Mouse (Mus musculus): ENCODE data around the gene Fmnl2. TPM values are rescaled to one million over a fixed set of nuclear protein-coding genes. Genes with fewer than 3 reads are reported as not detected.
A peak's percentile ranks its signal among the peaks of the same experiment; 100 is the strongest.

Fmnl2 gene
- total RNA-seq, 1 experiment from 2014 or later = 3.5 TPM

DNA sequence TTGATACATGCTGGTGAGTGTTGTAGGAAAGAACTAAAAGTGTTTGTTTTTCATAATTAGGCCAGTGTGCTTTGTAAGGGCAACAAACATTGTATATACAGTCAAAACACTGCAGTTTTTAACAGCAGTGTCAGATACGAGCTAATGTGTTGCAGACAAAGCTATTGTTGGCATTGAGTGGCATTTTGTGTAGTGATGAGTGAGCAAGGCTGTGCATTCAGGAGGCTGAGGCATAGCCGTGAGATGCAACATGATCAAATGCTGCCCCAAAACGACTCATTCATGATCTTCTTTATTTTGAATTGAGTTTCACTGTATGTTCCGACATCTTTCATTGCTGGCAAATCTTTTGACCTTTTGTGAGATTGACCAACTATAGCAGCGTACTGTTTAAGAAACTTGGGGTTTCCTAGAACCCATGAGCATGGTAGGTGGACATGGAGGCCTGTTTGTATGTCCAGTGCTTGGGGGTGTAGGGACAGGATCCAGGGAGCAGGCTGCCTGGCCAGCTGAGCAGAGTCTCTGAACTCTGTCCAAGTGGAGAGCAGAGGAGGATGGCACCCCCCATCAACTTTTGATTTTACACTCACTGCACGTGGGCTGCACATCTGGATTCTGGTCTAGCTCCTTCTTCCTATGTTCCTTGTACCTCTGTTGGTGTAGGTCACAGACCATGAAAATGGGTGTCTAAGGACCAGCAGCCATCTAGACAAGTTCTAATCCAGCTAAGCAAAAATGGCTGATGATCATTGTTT lies 120.4 kb downstream of the Fmnl2 start:
- ATAC-seq (replicated peaks; ENCODE audit: low read depth, poor library complexity, severe bottlenecking) = no peak

DNA sequence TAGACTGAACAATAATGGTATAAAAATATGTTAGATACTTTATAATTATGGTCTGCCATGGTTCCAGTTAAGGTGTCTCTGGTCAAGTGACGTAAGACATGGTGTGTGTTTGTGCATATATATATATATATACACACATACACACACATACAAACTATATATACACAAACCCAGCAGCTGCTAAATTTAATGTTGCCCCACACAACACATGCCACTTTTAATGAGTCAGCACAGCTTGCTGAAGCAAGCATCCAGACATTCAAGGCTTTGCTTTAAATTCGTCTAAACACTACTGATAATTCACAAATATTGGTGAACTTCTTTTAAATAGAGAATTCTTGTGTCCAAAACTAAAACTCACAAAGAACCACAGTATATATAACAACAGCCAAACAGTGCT lies 121.1 kb downstream of the Fmnl2 start:
- no peak for ATAC-seq (replicated peaks; ENCODE audit: low read depth, poor library complexity, severe bottlenecking)

DNA sequence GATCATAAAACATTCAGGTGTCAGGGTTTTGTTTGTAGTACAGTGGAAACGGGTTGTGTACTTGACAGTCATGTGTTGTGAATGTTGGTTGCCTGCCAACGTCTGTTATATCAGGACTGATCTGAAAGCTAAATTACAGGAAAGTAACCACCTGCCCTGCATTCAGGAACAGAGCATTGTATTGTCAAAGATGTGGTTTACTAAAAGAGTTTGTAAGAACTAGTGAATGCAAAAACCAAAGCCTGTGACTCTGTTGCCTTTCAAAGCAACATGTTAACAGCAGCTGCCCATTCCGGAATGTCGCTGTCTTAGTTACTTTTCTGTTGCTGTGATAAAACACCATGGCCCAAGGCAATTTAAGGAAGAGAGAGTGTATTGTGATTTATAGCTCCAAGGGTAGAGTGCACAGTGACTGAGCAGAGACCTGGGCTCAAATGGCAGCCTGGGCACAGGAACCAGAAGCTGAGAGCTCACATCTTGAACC lies 121.7 kb downstream of the Fmnl2 start:
- ATAC-seq (replicated peaks; ENCODE audit: low read depth, poor library complexity, severe bottlenecking) = peak; percentile 69

DNA sequence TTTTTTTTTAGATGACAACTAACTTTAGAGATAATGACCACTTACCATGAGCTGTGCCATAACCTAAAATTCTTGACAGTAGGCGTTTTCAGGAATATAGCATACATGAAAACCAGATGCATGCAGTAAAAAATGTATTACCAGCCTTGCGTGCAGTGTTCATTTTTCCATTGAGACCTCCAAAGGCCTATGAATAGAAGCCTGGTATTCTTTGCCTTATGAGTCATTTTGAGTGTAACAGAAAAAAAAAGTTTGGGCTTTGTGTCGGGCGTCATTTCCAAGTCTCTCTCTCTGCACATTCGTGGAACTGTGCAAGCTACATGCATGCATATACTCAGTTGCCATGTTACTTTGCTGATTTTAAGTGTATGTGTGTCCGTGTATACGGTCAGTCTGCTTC lies 123.5 kb downstream of the Fmnl2 start:
- ATAC-seq (replicated peaks; ENCODE audit: low read depth, poor library complexity, severe bottlenecking) = no peak

DNA sequence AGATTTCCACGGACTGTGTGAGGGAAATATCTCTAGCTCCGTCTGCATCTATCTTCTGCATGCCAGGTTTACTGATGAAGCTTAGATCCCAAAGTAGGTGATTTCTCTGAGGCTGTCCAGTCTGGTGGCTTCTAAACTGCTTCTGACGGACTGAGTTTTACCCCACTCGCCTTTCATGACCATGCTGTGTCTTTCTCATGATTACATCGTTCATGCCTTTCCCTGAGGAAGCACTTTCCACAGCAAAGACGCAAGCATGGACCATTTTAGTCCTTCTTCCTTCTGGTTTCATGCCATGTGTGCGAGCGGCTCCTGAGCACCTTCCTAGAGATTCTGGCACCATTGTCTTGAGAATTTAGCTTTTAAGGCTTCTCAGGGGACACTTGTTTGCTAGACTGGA lies 123.9 kb downstream of the Fmnl2 start:
- ATAC-seq (replicated peaks; ENCODE audit: low read depth, poor library complexity, severe bottlenecking) = no peak

DNA sequence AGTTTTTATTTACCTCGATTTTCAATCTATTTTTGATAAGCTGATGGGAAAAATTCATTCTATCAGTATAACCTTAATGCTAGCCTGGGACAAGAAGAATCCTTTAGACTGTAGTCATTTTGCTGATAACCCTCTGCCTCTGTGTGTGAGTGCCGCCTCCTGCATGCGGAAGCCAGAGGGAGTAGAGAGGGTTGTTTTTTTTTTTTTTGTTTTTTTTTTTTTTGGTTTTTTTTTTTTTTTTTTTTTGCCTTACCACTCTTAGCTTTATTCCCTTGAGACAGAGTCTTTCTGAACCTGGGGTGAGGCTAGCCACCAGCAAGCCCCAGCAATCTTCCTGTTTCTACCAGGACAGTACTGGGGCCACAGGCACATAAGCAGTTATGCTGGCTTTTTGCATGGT lies 124.8 kb downstream of the Fmnl2 start:
- no peak for ATAC-seq (replicated peaks; ENCODE audit: low read depth, poor library complexity, severe bottlenecking)

DNA sequence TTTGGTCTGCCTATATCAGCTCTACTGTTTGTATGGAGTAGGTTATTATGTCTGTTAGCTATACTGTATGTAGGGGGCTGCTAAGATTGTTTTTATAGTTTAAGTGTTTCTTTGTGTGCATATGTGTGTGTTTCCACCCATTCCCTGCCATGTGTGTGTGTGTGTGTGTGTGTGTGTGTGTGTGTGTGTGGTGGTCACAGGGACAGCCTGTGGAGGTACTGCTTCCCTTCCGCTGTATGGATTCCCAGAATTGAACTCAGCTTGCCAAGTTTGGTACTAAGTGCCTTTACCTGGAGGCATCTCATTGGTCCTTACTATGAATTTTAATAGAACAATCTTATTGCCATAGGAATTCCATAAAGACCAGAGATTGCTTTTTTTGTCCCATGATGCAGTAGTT lies 126.9 kb downstream of the Fmnl2 start:
- ATAC-seq (replicated peaks; ENCODE audit: low read depth, poor library complexity, severe bottlenecking) = no peak

DNA sequence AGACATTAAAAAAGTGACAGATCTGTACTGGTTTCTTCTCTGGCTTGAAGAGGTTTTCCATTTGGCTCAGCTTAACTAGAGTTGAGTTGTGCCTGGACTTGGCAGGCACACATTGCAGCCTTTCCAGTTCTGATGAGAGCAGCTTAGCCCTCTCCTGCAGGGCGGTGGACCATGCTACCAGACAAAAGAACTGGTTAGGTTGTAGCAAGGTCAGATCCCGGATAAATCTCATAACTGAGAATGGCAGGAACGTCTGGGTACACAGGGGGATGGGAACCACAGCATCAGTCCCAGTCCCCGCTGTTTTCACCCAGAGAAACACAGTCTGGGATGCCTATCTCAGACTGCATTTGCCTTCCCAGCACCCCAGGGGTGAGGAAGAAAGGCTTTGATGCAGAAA lies 127.5 kb downstream of the Fmnl2 start:
- no peak for ATAC-seq (replicated peaks; ENCODE audit: low read depth, poor library complexity, severe bottlenecking)

DNA sequence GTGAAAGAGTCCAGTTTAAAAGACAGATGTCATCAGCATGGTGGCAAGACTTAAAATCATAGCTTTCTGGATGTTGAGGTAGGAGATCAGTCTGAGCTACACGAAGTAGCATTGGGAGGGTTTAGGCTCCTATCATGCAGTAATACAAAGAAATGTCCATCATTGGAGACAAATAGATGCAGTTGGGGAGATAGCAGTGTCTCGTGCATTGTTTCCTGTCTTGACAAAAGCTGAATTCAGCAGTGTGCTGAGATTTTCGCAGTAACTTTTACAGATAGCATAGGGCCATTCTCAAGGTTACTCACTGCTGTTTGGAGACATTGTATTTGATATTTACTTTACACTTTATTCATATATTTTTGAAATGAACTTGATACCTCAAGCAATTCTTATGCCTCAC lies 128.7 kb downstream of the Fmnl2 start:
- no peak for ATAC-seq (replicated peaks; ENCODE audit: low read depth, poor library complexity, severe bottlenecking)

DNA sequence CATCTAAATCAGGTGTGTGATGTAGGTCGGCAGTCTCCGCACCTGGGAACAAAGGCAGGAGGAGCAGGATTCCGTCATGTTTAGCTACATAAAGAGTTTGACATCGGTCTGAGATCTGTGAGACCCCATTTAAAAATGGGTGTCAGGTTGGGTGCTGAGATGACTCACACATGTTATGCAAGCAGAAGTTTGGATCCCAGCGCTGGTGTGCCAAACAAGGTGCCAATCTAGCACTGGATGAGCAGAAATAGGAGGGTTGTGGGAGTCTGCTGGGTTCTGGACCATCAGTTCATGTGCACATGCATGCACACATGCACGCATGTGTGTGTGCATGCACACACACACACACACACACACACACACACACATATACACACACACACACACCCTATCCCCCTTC lies 129.4 kb downstream of the Fmnl2 start:
- no peak for ATAC-seq (replicated peaks; ENCODE audit: low read depth, poor library complexity, severe bottlenecking)

DNA sequence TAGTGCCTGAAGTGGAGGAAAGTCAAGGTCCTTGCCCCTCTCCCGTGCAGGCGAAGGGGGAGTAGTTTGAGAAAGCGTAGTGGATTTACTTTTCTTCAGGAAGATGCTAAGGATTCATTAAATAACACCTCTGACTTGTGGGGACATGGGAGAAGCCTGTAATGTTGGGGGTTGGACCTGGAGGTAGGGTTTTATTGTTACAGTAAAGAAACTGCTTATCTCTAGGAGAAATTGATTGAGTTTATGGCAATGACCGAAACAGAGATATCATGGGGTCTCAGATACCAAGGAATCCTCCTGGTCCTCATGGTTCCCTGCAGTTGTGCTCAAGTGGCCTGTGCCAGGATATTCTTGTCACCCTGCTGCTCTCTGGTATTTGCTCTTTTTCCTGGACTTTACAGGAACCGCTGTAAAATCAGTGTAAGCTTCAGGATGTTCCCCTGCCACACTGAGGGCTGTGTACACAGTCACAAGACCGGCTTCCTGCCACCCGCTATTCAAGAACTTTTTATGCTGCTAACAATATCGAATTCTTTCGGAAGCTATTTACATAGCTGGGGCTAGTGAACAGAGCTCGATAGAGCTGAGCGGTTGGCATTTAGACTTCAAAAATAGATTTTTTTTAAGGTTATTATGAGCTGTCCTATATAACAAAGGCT lies 130.1 kb downstream of the Fmnl2 start:
- ATAC-seq (replicated peaks; ENCODE audit: low read depth, poor library complexity, severe bottlenecking) = no peak

DNA sequence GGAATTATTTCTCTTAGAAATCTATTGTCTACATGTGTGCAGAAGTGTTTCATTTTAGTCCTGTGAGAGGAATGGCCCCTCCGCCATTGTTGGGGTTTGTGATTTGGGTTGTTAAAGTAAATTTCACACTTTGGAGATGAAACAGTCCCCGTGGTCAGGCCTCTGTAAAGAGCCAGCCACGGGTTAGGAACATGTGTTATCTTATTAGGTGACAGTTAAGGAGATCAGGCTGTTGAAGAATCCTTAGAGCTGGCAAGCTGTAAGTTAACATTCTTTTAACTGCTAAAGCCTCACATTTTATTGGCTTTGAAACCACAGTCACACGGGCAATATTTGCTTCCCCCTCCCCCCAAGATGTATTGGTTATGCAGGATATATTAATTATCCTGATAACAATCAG lies 131.7 kb downstream of the Fmnl2 start:
- no peak for ATAC-seq (replicated peaks; ENCODE audit: low read depth, poor library complexity, severe bottlenecking)

DNA sequence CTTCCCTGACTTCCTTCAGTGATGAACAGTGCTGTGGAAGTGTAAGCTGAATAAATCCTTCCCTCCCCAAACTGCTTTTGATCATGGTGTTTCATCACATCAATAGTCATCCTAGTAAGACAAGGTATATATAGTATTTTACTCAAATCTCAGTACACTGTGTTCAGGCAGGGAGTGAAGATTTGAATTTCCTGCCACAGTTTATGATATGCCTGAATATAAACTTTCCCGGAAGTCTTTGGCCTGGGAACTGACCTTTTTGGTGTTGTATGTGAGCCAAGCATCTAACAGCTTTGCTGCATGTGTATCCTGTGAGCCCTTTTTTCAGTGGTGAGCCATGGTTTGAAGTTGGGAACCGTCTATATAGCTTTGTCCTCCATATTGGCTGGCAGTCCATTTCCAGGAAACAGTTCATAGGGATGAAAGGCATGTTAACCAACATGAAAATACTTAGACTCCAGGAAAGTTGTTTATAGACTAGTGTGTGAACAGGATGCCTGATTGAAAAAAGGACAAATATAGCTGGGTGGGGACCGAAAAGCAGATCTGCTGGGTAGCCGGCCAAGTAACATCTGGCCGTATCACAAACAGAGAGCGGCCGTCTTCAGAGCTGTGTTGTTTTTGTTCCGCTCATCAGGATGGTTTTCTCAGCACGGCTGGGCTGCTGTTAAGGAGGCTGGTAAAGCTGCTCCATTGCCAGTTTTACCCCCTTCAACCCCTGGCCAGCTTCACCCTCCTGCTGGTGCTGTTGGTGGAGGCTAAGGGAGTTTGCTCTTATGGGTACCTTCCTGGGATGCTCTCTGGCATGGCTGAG lies 133.4 kb downstream of the Fmnl2 start:
- ATAC-seq (replicated peaks; ENCODE audit: low read depth, poor library complexity, severe bottlenecking) = no peak

DNA sequence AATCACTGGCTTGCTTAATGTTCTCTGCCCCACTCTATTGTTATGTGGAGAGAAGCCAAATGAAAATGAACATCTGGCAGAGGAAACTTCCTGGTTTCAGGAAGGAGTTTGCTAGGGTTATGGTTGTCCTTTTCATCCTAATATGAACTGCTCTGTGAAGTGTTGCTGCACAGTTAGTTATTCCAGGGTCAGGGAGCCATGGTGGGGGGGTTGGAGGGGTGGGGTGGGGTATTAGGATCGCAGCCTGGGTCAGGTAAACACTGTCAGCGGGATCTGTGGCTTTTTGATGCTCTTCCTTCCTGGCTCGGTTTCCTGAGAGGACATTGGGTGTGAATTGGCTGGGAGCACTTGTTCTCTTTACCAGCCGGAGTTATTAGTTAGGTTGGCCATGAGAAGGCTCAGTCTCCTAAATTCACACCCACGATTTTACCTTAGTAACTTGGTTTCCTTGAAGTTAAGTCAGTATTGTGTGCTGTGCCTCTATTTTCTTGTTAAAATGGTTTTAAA lies 134.1 kb downstream of the Fmnl2 start:
- ATAC-seq (replicated peaks; ENCODE audit: low read depth, poor library complexity, severe bottlenecking) = no peak

DNA sequence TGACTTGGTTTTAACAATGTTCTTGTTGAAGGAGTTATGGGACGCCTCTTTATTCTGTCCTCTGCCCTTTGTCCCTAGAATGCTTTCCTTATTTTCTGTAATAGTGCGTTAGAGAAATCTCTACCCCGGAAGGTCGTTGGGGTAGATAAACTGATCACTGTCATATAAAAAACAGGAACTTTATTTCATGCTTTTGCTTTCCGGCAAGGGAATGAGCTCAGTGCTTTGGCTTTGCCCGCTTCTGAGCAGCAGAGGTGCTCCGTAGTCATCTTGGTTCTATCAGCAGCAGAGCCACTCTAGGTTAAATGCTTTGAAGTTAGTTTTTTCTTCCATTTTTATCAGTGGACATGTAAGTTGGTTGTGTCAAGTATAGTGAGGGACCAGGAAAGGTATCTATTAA lies 135.6 kb downstream of the Fmnl2 start:
- peak; percentile 74; the same call in 1 of the 2 replicates for ATAC-seq (replicated peaks; ENCODE audit: low read depth, poor library complexity, severe bottlenecking)

DNA sequence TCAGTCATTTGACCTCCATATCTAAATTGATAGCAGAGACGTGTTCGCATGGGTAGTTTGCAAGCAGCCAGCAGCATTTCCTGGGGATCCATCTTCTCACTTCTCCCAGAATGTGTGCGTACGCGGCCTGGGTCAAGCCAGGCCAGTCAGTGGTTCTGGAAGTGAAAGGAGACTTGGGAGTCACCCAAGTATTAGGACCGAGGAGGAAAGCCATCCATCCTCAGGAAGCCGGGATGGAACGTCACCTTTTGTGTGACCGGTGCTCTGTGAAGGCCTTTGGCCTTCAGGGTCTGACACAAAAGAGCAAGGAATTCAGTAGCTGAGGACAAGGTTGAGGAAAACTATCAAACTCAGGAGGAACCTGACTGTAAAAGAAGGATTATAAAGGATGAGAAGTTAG lies 136.9 kb downstream of the Fmnl2 start:
- ATAC-seq (replicated peaks; ENCODE audit: low read depth, poor library complexity, severe bottlenecking) = no peak

DNA sequence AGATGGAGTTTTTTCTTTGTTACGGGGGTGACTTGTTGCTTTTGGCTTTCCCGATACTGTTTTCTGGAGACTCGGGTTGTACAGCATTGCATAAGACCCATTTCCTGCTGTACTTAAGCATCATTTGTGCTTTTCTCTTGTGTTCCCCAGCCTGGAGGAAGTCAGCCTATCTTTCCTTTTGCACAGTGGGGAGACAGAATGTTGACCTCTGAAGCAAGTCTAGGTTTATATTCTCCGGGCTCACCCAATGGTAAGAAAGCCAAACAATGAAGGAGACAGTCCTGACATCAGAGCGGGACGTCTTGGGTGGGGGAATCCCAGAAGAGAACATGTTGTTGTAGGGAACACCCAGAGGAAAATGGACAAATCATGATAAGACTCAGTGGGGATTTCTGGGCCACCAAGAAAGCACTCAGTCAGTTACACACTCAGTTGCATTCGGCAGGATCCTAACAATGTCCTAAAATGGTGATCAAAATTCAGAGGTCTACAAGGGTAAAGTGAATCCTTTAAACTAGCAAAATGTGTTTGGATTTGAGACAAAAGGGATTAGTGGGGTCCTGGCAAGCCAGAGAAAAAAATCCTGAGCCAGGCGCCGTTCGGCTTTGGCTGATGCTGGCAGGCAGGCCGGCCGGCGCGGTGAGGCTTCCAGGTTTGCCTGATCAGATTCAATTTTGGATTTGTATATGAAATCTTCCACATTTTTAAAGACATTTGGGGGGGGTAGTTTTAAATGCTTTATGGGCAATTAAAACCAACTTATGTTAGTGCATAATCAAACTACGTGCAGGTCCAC lies 140.5 kb downstream of the Fmnl2 start:
- ATAC-seq (replicated peaks; ENCODE audit: low read depth, poor library complexity, severe bottlenecking) = 0 out of 2 replicates have a peak, but pooled peaks have one; percentile 33

DNA sequence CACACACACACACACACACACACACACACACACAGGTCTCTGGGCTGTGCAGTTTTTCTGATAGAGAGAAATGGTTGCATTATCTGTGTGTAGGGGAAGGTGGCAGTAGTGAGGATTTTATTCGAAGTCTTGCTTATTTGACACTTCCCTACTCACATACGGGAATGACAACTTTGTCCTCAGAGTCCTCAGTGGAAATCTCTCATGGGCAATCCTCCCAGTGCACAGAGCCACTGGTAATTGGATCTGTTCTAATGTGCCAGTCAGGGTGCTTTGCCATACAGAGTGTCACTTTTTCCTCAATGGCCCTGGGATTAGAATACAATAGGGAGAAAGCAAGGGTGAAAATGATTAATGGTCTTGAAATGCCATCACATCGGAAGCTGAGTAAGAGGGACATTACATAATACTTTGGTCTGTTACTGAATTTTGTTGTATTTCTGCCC lies 141.9 kb downstream of the Fmnl2 start:
- ATAC-seq (replicated peaks; ENCODE audit: low read depth, poor library complexity, severe bottlenecking) = peak; percentile 84

DNA sequence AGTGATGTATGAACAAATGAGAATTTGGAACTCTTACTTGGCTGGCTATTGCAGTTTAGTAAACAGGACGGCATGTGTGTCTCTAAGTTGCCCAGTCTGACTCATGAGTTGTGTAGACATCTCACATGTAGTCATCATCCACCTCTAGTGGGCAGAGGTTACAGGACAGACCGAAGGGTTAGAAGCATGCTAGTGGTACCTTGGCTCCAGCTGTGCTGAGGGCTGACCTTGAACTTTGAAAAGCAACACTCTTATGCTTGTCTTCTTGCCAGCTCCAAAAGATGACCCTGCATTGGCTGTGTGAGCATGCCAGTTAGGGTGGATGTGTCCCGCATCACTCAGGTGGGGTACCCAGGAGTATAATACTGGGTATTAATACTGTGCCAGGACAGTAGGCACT lies 142.8 kb downstream of the Fmnl2 start:
- ATAC-seq (replicated peaks; ENCODE audit: low read depth, poor library complexity, severe bottlenecking) = no peak

DNA sequence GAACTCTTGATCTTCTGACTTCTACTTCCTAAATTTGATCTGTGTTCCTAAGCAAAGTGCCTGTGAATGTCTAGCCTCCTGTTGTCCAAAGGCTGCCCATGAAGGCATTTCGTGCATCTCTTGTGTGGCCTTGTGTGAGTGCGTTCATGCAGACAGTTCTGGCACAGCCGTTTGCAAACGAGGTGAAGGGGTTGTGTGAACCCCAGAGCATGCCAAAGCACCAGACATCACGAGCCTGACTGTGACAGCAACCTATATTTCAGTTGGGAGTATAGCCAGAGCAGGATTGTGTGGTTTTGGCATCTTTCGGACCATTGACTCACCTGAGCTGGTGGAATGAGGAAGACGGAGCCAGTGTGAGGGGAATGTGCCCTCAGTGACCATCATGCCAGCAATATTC lies 148.5 kb downstream of the Fmnl2 start:
- no peak for ATAC-seq (replicated peaks; ENCODE audit: low read depth, poor library complexity, severe bottlenecking)

Measured in common myeloid progenitor, adult 5-6 weeks (primary cell).